Mouse (Mus musculus) lung, embryonic 15.5 days (tissue): ENCODE measurements around the gene Pigr. TPM values are rescaled to one million over a fixed set of nuclear protein-coding genes. Genes with fewer than 3 reads are reported as not detected.

Experiments
- ATAC-seq: fragments of 200-750 bp; cut with Nextera tagmentation; 2 replicates; pipeline ENCODE4 v1.8.0; 2017; ENCODE audit warnings: moderate number of reproducible peaks, borderline replicate concordance; ENCODE audit not compliant: low FRiP score, low TSS enrichment; ENCODE audit errors: extremely low read depth
- H3K27ac ChIP-seq: fragments of 300-500 bp; sonication (generic); 2 replicates; pipeline ENCODE4 v1.5.1; 2015; ENCODE audit warnings: moderate library complexity, mild to moderate bottlenecking, inconsistent platforms
- H3K27me3 ChIP-seq: fragments of 300-500 bp; sonication (generic); 2 replicates; pipeline ENCODE4 v1.6.1; 2015; ENCODE audit warnings: inconsistent platforms
- H3K36me3 ChIP-seq: fragments of 300-500 bp; sonication (generic); 2 replicates; pipeline ENCODE4 v1.6.1; 2015; ENCODE audit warnings: inconsistent platforms
- H3K4me1 ChIP-seq: fragments of 300-500 bp; sonication (generic); 2 replicates; pipeline ENCODE4 v1.6.1; 2015; ENCODE audit warnings: inconsistent platforms
- H3K4me2 ChIP-seq: fragments of 300-500 bp; sonication (generic); 2 replicates; pipeline ENCODE4 v1.6.1; 2015; ENCODE audit warnings: inconsistent platforms, mild to moderate bottlenecking, moderate library complexity
- H3K4me3 ChIP-seq: fragments of 300-500 bp; sonication (generic); 2 replicates; pipeline ENCODE4 v1.5.1; 2015; ENCODE audit warnings: mild to moderate bottlenecking, inconsistent platforms
- H3K9ac ChIP-seq: fragments of 300-500 bp; sonication (generic); 2 replicates; pipeline ENCODE4 v1.6.1; 2015; ENCODE audit warnings: inconsistent platforms
- H3K9me3 ChIP-seq: fragments of 300-500 bp; sonication (generic); 2 replicates; pipeline ENCODE4 v1.6.1; 2016; ENCODE audit warnings: inconsistent platforms
- WGBS: fragments of 180-500 bp; shearing (Covaris S2); methylation state at CpG from one replicate; pipeline ENCODE4 v1.1.7; 2015; 5-methylcytosine and 5-hydroxymethylcytosine counted together
- polyA plus RNA-seq: library from polyadenylated mRNA; unstranded; fragments of >200 nt; fragmentation: Nextera tagmentation; extraction: Ambion mirVana; gene quantifications from 2 replicates; pipeline ENCODE4 v1.2.1, GENCODE M21; 2015

Gene Pigr
- polyA plus RNA-seq, 1 experiment from 2014 or later: not detected

DNA sequence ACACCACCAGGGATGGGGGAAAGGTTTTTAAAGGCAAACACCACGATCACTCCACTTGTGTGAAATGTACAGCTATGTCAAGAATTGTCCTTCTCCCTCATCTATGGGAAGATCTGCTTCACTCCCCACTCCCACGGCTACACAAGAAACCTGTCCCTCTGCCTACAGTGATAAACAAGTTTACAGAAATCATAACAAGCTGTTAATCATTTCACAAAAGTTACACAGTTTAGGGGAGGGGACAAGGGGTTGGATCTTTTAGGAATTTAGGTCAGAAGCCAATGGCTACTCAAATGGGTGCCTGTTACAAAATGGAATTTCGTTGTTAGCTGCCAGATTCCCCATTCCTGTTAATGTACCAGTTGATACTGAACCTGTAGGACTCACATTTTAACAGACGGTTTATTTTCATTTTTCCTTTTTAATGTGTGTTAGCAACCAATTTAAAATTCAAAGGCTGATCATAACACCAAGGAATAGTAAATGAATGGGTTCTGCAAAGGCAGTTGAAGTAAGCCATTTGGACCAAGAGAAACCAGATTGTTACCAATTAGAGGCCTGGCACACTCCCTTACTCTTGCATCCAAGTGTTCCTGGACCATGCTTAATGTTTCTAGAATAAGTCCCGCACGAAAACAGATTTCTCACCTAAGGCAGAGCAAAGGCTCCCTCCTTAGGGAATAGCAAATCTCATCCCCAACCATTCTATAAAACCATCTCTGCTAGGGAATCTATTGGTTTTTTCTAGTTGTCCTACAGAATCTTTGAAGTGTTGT lies 8.9 kb downstream of the Pigr start:
- Histone ChIP-seq H3K27ac (no peak overlapping the region), H3K4me3 (no peak overlapping the region), H3K9me3 (no peaks in the 10 kb centered on the region), H3K9ac (no peak overlapping the region), H3K27me3 (no peaks in the 10 kb centered on the region), H3K4me1 (no peaks in the 10 kb centered on the region), H3K36me3 (no peaks in the 10 kb centered on the region), H3K4me2 (no peak overlapping the region)
- ATAC-seq: no peak
- WGBS: 74% methylated on average over 6 of the region's 6 CpGs

GRCm38 (mm10) chr1:130838288-130838687 lies 11.8 kb downstream of the Pigr start:
- WGBS: 37% methylated on average over 6 of the region's 6 CpGs

GRCm38 (mm10) chr1:130840599-130841379 lies 14.3 kb downstream of the Pigr start:
- H3K9ac ChIP-seq: no peak overlapping the region
- H3K27ac ChIP-seq: no peak overlapping the region
- H3K4me2 ChIP-seq: no peak overlapping the region
- H3K4me1 ChIP-seq: peaks cover 5% of the 10 kb centered on the region; the same call in 1 of the 2 replicates
- 37% methylated on average over 8 of the region's 8 CpGs for WGBS
- no peak overlapping the region for H3K4me3 ChIP-seq
- no peaks in the 10 kb centered on the region for H3K27me3 ChIP-seq
- H3K9me3 ChIP-seq: no peaks in the 10 kb centered on the region
- no peak for ATAC-seq
- no peaks in the 10 kb centered on the region for H3K36me3 ChIP-seq

More at GRCm38 (mm10) chr1:130838288-130838687, 11.8 kb downstream of the Pigr start:
- H3K9me3 ChIP-seq: no peaks in the 10 kb centered on the region
- H3K4me1 ChIP-seq: peaks cover 5% of the 10 kb centered on the region; the same call in 1 of the 2 replicates
- no peak overlapping the region for H3K27ac ChIP-seq
- no peaks in the 10 kb centered on the region for H3K27me3 ChIP-seq
- no peak for ATAC-seq
- no peaks in the 10 kb centered on the region for H3K36me3 ChIP-seq
- no peak overlapping the region for H3K4me2 ChIP-seq
- no peak overlapping the region for H3K4me3 ChIP-seq
- H3K9ac ChIP-seq: no peak overlapping the region

DNA sequence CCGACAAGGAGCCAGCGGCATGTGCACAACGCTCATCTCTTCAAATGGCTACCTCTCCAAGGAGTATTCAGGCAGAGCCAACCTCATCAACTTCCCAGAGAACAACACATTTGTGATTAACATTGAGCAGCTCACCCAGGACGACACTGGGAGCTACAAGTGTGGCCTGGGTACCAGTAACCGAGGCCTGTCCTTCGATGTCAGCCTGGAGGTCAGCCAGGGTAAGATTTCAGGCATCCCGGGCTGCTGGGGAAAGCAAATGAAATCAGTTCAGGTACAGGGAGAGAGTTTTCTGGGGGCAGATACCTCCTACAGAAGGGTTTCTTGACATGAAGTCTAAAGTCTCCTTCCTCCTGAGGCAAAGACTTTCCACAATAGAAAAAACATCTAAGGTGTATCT lies 15.1 kb downstream of the Pigr start:
- WGBS: 85% methylated on average over 7 of the region's 7 CpGs
- no peaks in the 10 kb centered on the region for H3K9me3 ChIP-seq
- no peak for ATAC-seq
- H3K4me3 ChIP-seq: no peak overlapping the region
- H3K9ac ChIP-seq: no peak overlapping the region
- no peaks in the 10 kb centered on the region for H3K36me3 ChIP-seq
- no peak overlapping the region for H3K27ac ChIP-seq
- no peaks in the 10 kb centered on the region for H3K27me3 ChIP-seq
- H3K4me2 ChIP-seq: no peak overlapping the region
- H3K4me1 ChIP-seq: peaks cover 5% of the 10 kb centered on the region; the same call in 1 of the 2 replicates

DNA sequence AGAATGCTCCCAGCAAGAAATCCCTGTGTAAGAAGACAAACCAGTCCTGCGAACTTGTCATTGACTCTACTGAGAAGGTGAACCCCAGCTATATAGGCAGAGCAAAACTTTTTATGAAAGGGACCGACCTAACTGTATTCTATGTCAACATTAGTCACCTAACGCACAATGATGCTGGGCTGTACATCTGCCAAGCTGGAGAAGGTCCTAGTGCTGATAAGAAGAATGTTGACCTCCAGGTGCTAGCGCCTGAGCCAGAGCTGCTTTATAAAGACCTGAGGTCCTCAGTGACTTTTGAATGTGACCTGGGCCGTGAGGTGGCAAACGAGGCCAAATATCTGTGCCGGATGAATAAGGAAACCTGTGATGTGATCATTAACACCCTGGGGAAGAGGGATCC lies 18.0 kb downstream of the Pigr start:
- WGBS: 74% methylated on average over 7 of the region's 7 CpGs
- H3K4me1 ChIP-seq: peaks cover 5% of the 10 kb centered on the region; the same call in 1 of the 2 replicates
- no peak for ATAC-seq
- H3K9me3 ChIP-seq: no peaks in the 10 kb centered on the region
- no peak overlapping the region for H3K4me2 ChIP-seq
- no peak overlapping the region for H3K4me3 ChIP-seq
- no peak overlapping the region for H3K9ac ChIP-seq
- no peaks in the 10 kb centered on the region for H3K36me3 ChIP-seq
- H3K27me3 ChIP-seq: no peaks in the 10 kb centered on the region
- no peak overlapping the region for H3K27ac ChIP-seq

GRCm38 (mm10) chr1:130849530-130850214 lies 23.2 kb downstream of the Pigr start:
- no peak overlapping the region for H3K27ac ChIP-seq
- no peaks in the 10 kb centered on the region for H3K9me3 ChIP-seq
- no peak overlapping the region for H3K4me3 ChIP-seq
- H3K27me3 ChIP-seq: no peaks in the 10 kb centered on the region
- WGBS: 87% methylated on average over 10 of the region's 10 CpGs
- no peak for ATAC-seq
- H3K9ac ChIP-seq: no peak overlapping the region
- H3K4me2 ChIP-seq: no peak overlapping the region
- no peaks in the 10 kb centered on the region for H3K36me3 ChIP-seq
- no peaks in the 10 kb centered on the region for H3K4me1 ChIP-seq

- H3K9me3 ChIP-seq: no peaks in the 10 kb centered on the region
- H3K27me3 ChIP-seq: no peaks in the 10 kb centered on the region
- WGBS: 68% methylated on average over 5 of the region's 5 CpGs
- H3K36me3 ChIP-seq: no peaks in the 10 kb centered on the region
- no peak overlapping the region for H3K4me3 ChIP-seq
- no peak overlapping the region for H3K9ac ChIP-seq
- H3K27ac ChIP-seq: no peak overlapping the region
- H3K4me2 ChIP-seq: no peak overlapping the region
- ATAC-seq: no peak
- no peaks in the 10 kb centered on the region for H3K4me1 ChIP-seq
Measured at GRCm38 (mm10) chr1:130850405-130850804, 23.9 kb downstream of the Pigr start.

DNA sequence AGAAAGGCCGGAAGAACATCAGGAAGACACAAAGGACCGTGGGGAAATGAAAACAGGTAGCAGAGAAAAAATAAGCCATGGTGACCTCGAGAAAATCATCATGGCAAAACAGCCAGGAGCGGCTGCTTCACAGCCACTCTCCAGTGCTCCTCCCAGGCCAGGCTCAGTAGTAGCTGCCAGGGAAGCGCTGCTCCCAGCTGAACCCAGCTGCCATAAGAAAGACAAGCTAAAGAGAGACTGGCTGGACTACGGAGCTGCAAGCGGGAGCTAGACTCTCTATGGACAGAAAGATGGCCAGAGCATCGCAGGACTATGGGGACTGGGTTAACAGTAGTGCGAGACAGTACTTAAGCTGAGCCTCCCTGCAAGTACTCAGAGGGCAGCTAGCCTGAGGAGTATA lies 28.3 kb downstream of the Pigr start:
- Histone ChIP-seq H3K9ac (no peak overlapping the region), H3K4me2 (no peak overlapping the region), H3K9me3 (no peaks in the 10 kb centered on the region), H3K4me3 (no peak overlapping the region), H3K27ac (no peak overlapping the region), H3K36me3 (no peaks in the 10 kb centered on the region), H3K27me3 (no peaks in the 10 kb centered on the region), H3K4me1 (no peaks in the 10 kb centered on the region)
- WGBS: 69% methylated on average over 9 of the region's 9 CpGs
- no peak for ATAC-seq

- ATAC-seq: no peak
- Histone ChIP-seq H3K27ac (no peak overlapping the region), H3K4me2 (no peak overlapping the region), H3K36me3 (no peaks in the 10 kb centered on the region), H3K9me3 (no peaks in the 10 kb centered on the region), H3K9ac (no peak overlapping the region), H3K4me3 (no peak overlapping the region), H3K27me3 (no peaks in the 10 kb centered on the region), H3K4me1 (no peaks in the 10 kb centered on the region)
- WGBS: 72% methylated on average over 2 of the region's 2 CpGs
Measured at GRCm38 (mm10) chr1:130855723-130856122, 29.2 kb downstream of the Pigr start.

DNA sequence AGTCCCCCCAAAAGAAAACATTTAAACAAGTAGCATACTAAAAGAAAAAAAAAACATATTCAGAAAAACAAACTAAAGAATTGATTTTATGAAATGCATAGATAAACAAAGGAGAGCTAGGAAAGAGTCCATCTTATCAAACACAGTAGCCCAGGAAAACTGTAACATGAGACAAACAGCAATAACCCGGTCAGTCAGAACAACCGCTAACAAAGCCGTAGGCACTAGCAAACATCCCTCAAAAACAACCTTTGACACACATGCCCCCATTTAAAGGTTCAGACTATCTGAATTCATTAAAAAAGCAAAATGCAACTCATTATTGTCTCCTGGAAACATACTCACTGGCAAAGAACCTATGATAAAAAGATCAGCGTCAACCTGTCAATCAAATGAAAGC lies 31.0 kb downstream of the Pigr start:
- Histone ChIP-seq H3K4me2 (no peak overlapping the region), H3K27ac (no peak overlapping the region), H3K9ac (no peak overlapping the region), H3K36me3 (no peaks in the 10 kb centered on the region), H3K9me3 (no peaks in the 10 kb centered on the region), H3K4me1 (no peaks in the 10 kb centered on the region), H3K4me3 (no peak overlapping the region), H3K27me3 (no peaks in the 10 kb centered on the region)
- WGBS: 84% methylated on average over 4 of the region's 4 CpGs
- no peak for ATAC-seq

- no peaks in the 10 kb centered on the region for H3K9me3 ChIP-seq
- no peak overlapping the region for H3K4me3 ChIP-seq
- no peak for ATAC-seq
- no peak overlapping the region for H3K27ac ChIP-seq
- H3K9ac ChIP-seq: no peak overlapping the region
- H3K27me3 ChIP-seq: no peaks in the 10 kb centered on the region
- no peaks in the 10 kb centered on the region for H3K36me3 ChIP-seq
- no peak overlapping the region for H3K4me2 ChIP-seq
- 71% methylated on average over 4 of the region's 4 CpGs for WGBS
- H3K4me1 ChIP-seq: no peaks in the 10 kb centered on the region
Measured at GRCm38 (mm10) chr1:130864238-130864637, 37.8 kb downstream of the Pigr start.

DNA sequence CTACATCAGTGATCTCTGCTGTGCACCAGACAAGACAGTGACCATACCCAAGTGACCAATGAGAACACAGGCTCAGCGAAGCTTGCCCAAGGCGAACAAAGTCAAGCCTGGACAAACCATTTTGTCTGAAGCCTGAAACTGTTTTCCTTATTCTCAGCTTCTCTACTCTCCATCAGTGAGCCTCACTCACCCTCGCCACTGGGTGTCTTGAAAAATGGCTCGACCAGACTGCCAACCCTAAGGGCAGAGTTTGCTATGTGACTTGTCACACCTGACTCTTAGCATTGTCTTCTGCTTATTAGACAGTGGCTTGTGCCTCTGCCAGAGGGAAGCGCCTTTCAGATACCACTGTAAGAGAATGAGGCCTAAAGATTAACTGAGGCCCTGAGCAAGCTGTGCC lies 38.3 kb downstream of the Pigr start:
- Histone ChIP-seq H3K27me3 (no peaks in the 10 kb centered on the region), H3K9ac (no peak overlapping the region), H3K27ac (no peak overlapping the region), H3K4me1 (no peaks in the 10 kb centered on the region), H3K4me2 (no peak overlapping the region), H3K36me3 (no peaks in the 10 kb centered on the region), H3K9me3 (no peaks in the 10 kb centered on the region), H3K4me3 (no peak overlapping the region)
- ATAC-seq: no peak
- WGBS: 84% methylated on average over 5 of the region's 5 CpGs
